Mouse (Mus musculus) lung, embryonic 14.5 days (tissue): ENCODE results near the gene Zfp362. TPM values are rescaled to one million over a fixed set of nuclear protein-coding genes. Genes with fewer than 3 reads are reported as not detected.
A peak's percentile ranks its signal among the peaks of the same experiment; 100 is the strongest.

Source experiments
- ATAC-seq: fragments of 200-750 bp; cut with Nextera tagmentation; 2 replicates; pipeline ENCODE4 v1.8.0; 2017; ENCODE audit warnings: mild to moderate bottlenecking, moderate TSS enrichment, moderate library complexity; ENCODE audit not compliant: insufficient read depth
- DNase-seq: peaks from one replicate; pipeline ENCODE4 v3.0.0-alpha.2; 2015
- H3K27ac ChIP-seq: fragments of 300-500 bp; sonication (generic); 2 replicates; pipeline ENCODE4 v1.5.1; 2014; ENCODE audit warnings: low read depth, mild to moderate bottlenecking, moderate library complexity
- H3K27me3 ChIP-seq: fragments of 300-500 bp; sonication (generic); 2 replicates; pipeline ENCODE4 v1.6.1; 2014; ENCODE audit warnings: low read length, control low read depth; ENCODE audit not compliant: insufficient read depth
- H3K36me3 ChIP-seq: fragments of 300-500 bp; sonication (generic); 2 replicates; pipeline ENCODE4 v1.6.1; 2014; ENCODE audit warnings: control low read depth; ENCODE audit not compliant: insufficient read depth
- H3K4me1 ChIP-seq: fragments of 300-500 bp; sonication (generic); 2 replicates; pipeline ENCODE4 v1.6.1; 2014; ENCODE audit warnings: antibody characterized with exemption, control low read depth; ENCODE audit not compliant: insufficient read depth
- H3K4me2 ChIP-seq: fragments of 300-500 bp; sonication (generic); 2 replicates; pipeline ENCODE4 v1.6.1; 2014; ENCODE audit warnings: mild to moderate bottlenecking
- H3K4me3 ChIP-seq: fragments of 300-500 bp; sonication (generic); 2 replicates; pipeline ENCODE4 v1.5.1; 2014; ENCODE audit warnings: low read depth, low read length
- H3K9ac ChIP-seq: fragments of 300-500 bp; sonication (generic); 2 replicates; pipeline ENCODE4 v1.6.1; 2014
- H3K9me3 ChIP-seq: fragments of 300-500 bp; sonication (generic); 2 replicates; pipeline ENCODE4 v1.6.1; 2016; ENCODE audit warnings: low read depth, low read length, control low read depth
- CTCF ChIP-seq: IDR thresholded peaks from 2 replicates; pipeline ENCODE4 v1.5.1; 2016; ENCODE audit warnings: antibody characterized with exemption, low read depth
- WGBS: fragments of 180-500 bp; shearing (Covaris S2); extraction: QIAGEN DNeasy Blood & Tissue Kit; methylation state at CpG from one replicate; pipeline ENCODE4 v1.1.7; 2014; 5-methylcytosine and 5-hydroxymethylcytosine counted together
- polyA plus RNA-seq: library from polyadenylated mRNA; unstranded; fragments of >200 nt; fragmentation: Nextera tagmentation; extraction: Ambion mirVana; gene quantifications from 2 replicates; pipeline ENCODE4 v1.2.1, GENCODE M21; 2014

The Zfp362 gene
- polyA plus RNA-seq, 1 experiment from 2014 or later: 48.0 TPM

GRCm38 (mm10) chr4:128773820-128774219 lies 32.0 kb downstream of the Zfp362 start:
- WGBS: 78% methylated on average over 11 of the region's 11 CpGs
- Histone ChIP-seq H3K4me2 (no peak overlapping the region), H3K9me3 (no peaks in the 10 kb centered on the region), H3K36me3 (peaks cover 71% of the 10 kb centered on the region), H3K27ac (no peak overlapping the region), H3K27me3 (no peaks in the 10 kb centered on the region), H3K4me1 (no peaks in the 10 kb centered on the region), H3K9ac (no peak overlapping the region), H3K4me3 (no peak overlapping the region)
- DNase-seq: no peak
- no peak for ATAC-seq
- no peak for TF ChIP-seq CTCF

- 65% methylated on average over 5 of the region's 5 CpGs for whole genome bisulfite sequencing
- no peaks in the 10 kb centered on the region for H3K9me3 ChIP-seq
- H3K27me3 ChIP-seq: no peaks in the 10 kb centered on the region
- DNase-seq (peak; percentile 39), ATAC-seq (peak; percentile 58; the same call in 1 of the 2 replicates)
- no peak overlapping the region for H3K9ac ChIP-seq
- H3K4me2 ChIP-seq: no peak overlapping the region
- H3K36me3 ChIP-seq: peaks cover 39% of the 10 kb centered on the region
- no peak overlapping the region for H3K27ac ChIP-seq
- TF ChIP-seq CTCF: no peak
- H3K4me3 ChIP-seq: no peak overlapping the region
- H3K4me1 ChIP-seq: no peaks in the 10 kb centered on the region
Measured at GRCm38 (mm10) chr4:128770698-128771097, 35.1 kb downstream of the Zfp362 start.

- no peaks in the 10 kb centered on the region for H3K9me3 ChIP-seq
- peaks cover 31% of the 10 kb centered on the region for H3K36me3 ChIP-seq
- no peak for DNase-seq
- no peak overlapping the region for H3K4me3 ChIP-seq
- no peak overlapping the region for H3K4me2 ChIP-seq
- no peak for TF ChIP-seq CTCF
- no peak for ATAC-seq
- no peaks in the 10 kb centered on the region for H3K4me1 ChIP-seq
- H3K9ac ChIP-seq: no peak overlapping the region
- no peaks in the 10 kb centered on the region for H3K27me3 ChIP-seq
- no peak overlapping the region for H3K27ac ChIP-seq
- WGBS: 67% methylated on average over 13 of the region's 13 CpGs
Measured at GRCm38 (mm10) chr4:128769569-128770355, 36.1 kb downstream of the Zfp362 start.

- H3K27ac ChIP-seq: no peak overlapping the region
- no peak for ATAC-seq
- no peaks in the 10 kb centered on the region for H3K4me1 ChIP-seq
- no peaks in the 10 kb centered on the region; the same call in 1 of the 2 replicates for H3K9me3 ChIP-seq
- H3K36me3 ChIP-seq: peaks cover 14% of the 10 kb centered on the region
- H3K9ac ChIP-seq: no peak overlapping the region
- H3K4me2 ChIP-seq: no peak overlapping the region
- H3K4me3 ChIP-seq: no peak overlapping the region
- WGBS: 54% methylated on average over 13 of the region's 13 CpGs
- no peaks in the 10 kb centered on the region for H3K27me3 ChIP-seq
- TF ChIP-seq CTCF: no peak
- DNase-seq: no peak
Measured at GRCm38 (mm10) chr4:128768120-128768519, 37.7 kb downstream of the Zfp362 start.

DNA sequence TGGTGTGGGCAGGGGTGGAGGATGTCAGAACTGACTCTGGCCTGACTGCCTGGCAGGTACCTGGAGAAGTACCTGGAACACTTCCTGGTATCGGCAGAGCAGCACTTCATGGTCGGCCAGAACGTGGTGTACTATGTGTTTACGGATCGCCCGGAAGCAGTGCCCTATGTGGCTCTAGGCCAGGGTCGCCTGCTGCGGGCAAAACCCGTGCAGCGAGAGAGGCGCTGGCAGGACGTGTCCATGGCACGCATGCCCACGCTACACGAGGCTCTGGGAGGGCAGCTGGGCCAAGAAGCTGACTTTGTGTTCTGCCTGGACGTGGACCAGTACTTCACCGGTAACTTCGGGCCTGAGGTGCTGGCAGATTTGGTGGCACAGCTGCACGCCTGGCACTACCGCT lies 38.9 kb downstream of the Zfp362 start:
- 88% methylated on average over 20 of the region's 20 CpGs for WGBS
- H3K27ac ChIP-seq: no peak overlapping the region
- H3K27me3 ChIP-seq: no peaks in the 10 kb centered on the region
- no peaks in the 10 kb centered on the region; the same call in 1 of the 2 replicates for H3K9me3 ChIP-seq
- no peak overlapping the region for H3K4me2 ChIP-seq
- TF ChIP-seq CTCF: no peak
- no peak overlapping the region for H3K4me3 ChIP-seq
- DNase-seq (no peak), ATAC-seq (no peak)
- 0 out of 2 replicates have a peak, but pooled peaks cover 2% of the 10 kb centered on the region for H3K36me3 ChIP-seq
- no peaks in the 10 kb centered on the region for H3K4me1 ChIP-seq
- H3K9ac ChIP-seq: no peak overlapping the region

GRCm38 (mm10) chr4:128760029-128760428 lies 45.8 kb downstream of the Zfp362 start:
- Histone ChIP-seq H3K4me1 (no peaks in the 10 kb centered on the region), H3K4me2 (no peak overlapping the region), H3K4me3 (no peak overlapping the region), H3K9ac (no peak overlapping the region), H3K27me3 (no peaks in the 10 kb centered on the region), H3K9me3 (no peaks in the 10 kb centered on the region; the same call in 1 of the 2 replicates), H3K27ac (no peak overlapping the region), H3K36me3 (peaks cover 5% of the 10 kb centered on the region; the same call in 1 of the 2 replicates)
- no peak for ATAC-seq
- DNase-seq: no peak
- TF ChIP-seq CTCF: no peak
- 81% methylated on average over 6 of the region's 6 CpGs for WGBS

- H3K9ac ChIP-seq: no peak overlapping the region
- no peak overlapping the region for H3K4me2 ChIP-seq
- H3K4me3 ChIP-seq: no peak overlapping the region
- ATAC-seq (no peak), DNase-seq (no peak)
- no peak overlapping the region for H3K27ac ChIP-seq
- TF ChIP-seq CTCF: no peak
- 74% methylated on average over 5 of the region's 5 CpGs for WGBS
- H3K36me3 ChIP-seq: peaks cover 12% of the 10 kb centered on the region
- no peaks in the 10 kb centered on the region for H3K27me3 ChIP-seq
- H3K4me1 ChIP-seq: no peaks in the 10 kb centered on the region
- H3K9me3 ChIP-seq: no peaks in the 10 kb centered on the region; the same call in 1 of the 2 replicates
Measured at GRCm38 (mm10) chr4:128759214-128759613, 46.6 kb downstream of the Zfp362 start.
